Mouse (Mus musculus) spleen, postnatal 14 days (tissue): ENCODE data around the gene Usp42.

Experiments
- DNase-seq, 2 experiments: peaks; one replicate each; pipeline ENCODE4 v3.0.0; 2021 to 2022; ENCODE audit warnings: low spot score in 2 of 2

Usp42 gene

GRCm38 (mm10) chr5:143732180-143732891 lies at the start of gene Usp42:
Gene Usp42 (minus strand): TSS chr5:143732280.
- DNase-seq, result peak; percentile 84 to 89

GRCm38 (mm10) chr5:143760508-143760907 lies 28.4 kb upstream of the Usp42 start:
- DNase-seq, result no peak

GRCm38 (mm10) chr5:143759554-143759953 lies 27.5 kb upstream of the Usp42 start:
- no peak for DNase-seq

- peak; percentile 55 to 69 for DNase-seq
Observed at GRCm38 (mm10) chr5:143757755-143758443, 25.8 kb upstream of the Usp42 start.

GRCm38 (mm10) chr5:143755529-143756141 lies 23.6 kb upstream of the Usp42 start:
- no peak for DNase-seq

GRCm38 (mm10) chr5:143749630-143750208 lies 17.6 kb upstream of the Usp42 start:
- DNase-seq, result no peak

- no peak for DNase-seq
Observed at GRCm38 (mm10) chr5:143731483-143732112, 482 bp downstream of the Usp42 start.

- no peak for DNase-seq
Observed at GRCm38 (mm10) chr5:143730915-143731314, 1.2 kb downstream of the Usp42 start.

GRCm38 (mm10) chr5:143721962-143722361 lies 10.1 kb downstream of the Usp42 start:
- DNase-seq, result no peak

- no peak for DNase-seq
Observed at GRCm38 (mm10) chr5:143712011-143712800, 19.9 kb downstream of the Usp42 start.

- DNase-seq, result peak in 1 of 2 experiments; percentile 51
Observed at GRCm38 (mm10) chr5:143711326-143711725, 20.8 kb downstream of the Usp42 start.

GRCm38 (mm10) chr5:143706822-143707200 lies 25.3 kb downstream of the Usp42 start:
- no peak for DNase-seq

GRCm38 (mm10) chr5:143706030-143706821 lies 25.9 kb downstream of the Usp42 start:
- no peak for DNase-seq

- DNase-seq, result no peak
Observed at GRCm38 (mm10) chr5:143705659-143705982, 26.5 kb downstream of the Usp42 start.

GRCm38 (mm10) chr5:143704875-143705658 lies 27.0 kb downstream of the Usp42 start:
- no peak for DNase-seq

- no peak for DNase-seq
Observed at GRCm38 (mm10) chr5:143701074-143701473, 31.0 kb downstream of the Usp42 start.

GRCm38 (mm10) chr5:143700247-143700646 lies 31.8 kb downstream of the Usp42 start:
- peak; percentile 65 to 70 for DNase-seq

- no peak for DNase-seq
Observed at GRCm38 (mm10) chr5:143698454-143698853, 33.6 kb downstream of the Usp42 start.

- DNase-seq, result no peak
Observed at GRCm38 (mm10) chr5:143696323-143696722, 35.8 kb downstream of the Usp42 start.

- no peak for DNase-seq
Observed at GRCm38 (mm10) chr5:143690926-143691325, 41.2 kb downstream of the Usp42 start.
